Mouse (Mus musculus) ES-Bruce4 (cell line): ENCODE measurements around the gene 1700037C18Rik. TPM values are rescaled to one million over a fixed set of nuclear protein-coding genes. Genes with fewer than 3 reads are reported as not detected.
A peak's percentile ranks its signal among the peaks of the same experiment; 100 is the strongest.

Experiments
- H3K27ac ChIP-seq: 2 replicates; pipeline ENCODE4 v1.5.1; 2012; ENCODE audit warnings: low read length, inconsistent platforms; ENCODE audit not compliant: insufficient read depth
- H3K27me3 ChIP-seq: 2 replicates; pipeline ENCODE4 v1.6.1; 2012; ENCODE audit warnings: mild to moderate bottlenecking, low read length, inconsistent platforms; ENCODE audit not compliant: control insufficient read depth, poor library complexity, insufficient read depth, severe bottlenecking
- H3K36me3 ChIP-seq: 2 replicates; pipeline ENCODE4 v1.6.1; 2012; ENCODE audit warnings: inconsistent platforms, mild to moderate bottlenecking, low read length, moderate library complexity; ENCODE audit not compliant: control insufficient read depth, poor library complexity, insufficient read depth, severe bottlenecking
- H3K4me1 ChIP-seq: one replicate; pipeline ENCODE4 v1.8.1; 2011; ENCODE audit warnings: low read length; ENCODE audit not compliant: control insufficient read depth, insufficient read depth
- H3K4me3 ChIP-seq: 2 replicates; pipeline ENCODE4 v1.5.1; 2011; ENCODE audit warnings: low read depth, mild to moderate bottlenecking, low read length
- H3K9ac ChIP-seq: 2 replicates; pipeline ENCODE4 v1.6.1; 2012; ENCODE audit warnings: low read depth, mild to moderate bottlenecking, inconsistent platforms; ENCODE audit not compliant: poor library complexity, severe bottlenecking
- H3K9me3 ChIP-seq: replicated peaks from 2 replicates; pipeline ENCODE4 v1.6.1; 2012; ENCODE audit warnings: mild to moderate bottlenecking, low read length, inconsistent platforms; ENCODE audit not compliant: control insufficient read depth, poor library complexity, insufficient read depth, severe bottlenecking
- CTCF ChIP-seq: IDR thresholded peaks from one replicate; pipeline ENCODE4 v1.8.1; 2011; ENCODE audit warnings: low read depth, low read length
- EP300 ChIP-seq: IDR thresholded peaks from 2 replicates; pipeline ENCODE4 v1.6.1; 2011; ENCODE audit warnings: low read depth, low read length; ENCODE audit not compliant: insufficient read depth
- POLR2A ChIP-seq: IDR thresholded peaks from one replicate; pipeline ENCODE4 v1.8.1; 2011; ENCODE audit warnings: low read length; ENCODE audit not compliant: insufficient read depth
- polyA plus RNA-seq: library from polyadenylated mRNA; stranded (reverse); fragments of >200 nt; gene quantifications from 2 replicates; pipeline ENCODE4 v1.2.4, GENCODE M21; 2011; ENCODE audit warnings: low read depth; ENCODE audit not compliant: missing spikeins, insufficient read depth, insufficient read length

Gene 1700037C18Rik
- polyA plus RNA-seq, 1 experiment: 2.7 TPM

DNA sequence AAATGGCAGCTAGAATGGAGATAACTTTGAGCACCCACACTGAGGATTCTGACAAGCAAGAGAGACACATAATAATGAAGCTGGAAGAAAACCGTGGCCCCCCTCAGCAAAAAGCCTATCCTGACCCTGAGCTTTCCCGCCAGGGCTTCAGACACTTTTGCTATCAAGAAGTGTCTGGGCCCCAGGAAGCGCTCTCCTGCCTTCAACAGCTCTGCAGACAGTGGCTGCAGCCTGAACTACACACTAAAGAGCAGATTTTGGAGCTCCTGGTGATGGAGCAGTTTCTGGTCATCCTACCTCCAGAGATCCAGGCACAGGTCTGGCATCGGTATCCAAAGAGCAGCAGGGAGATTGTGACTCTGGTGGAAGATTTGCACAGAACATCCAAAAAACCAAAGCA is 60.6 kb downstream of the 1700037C18Rik start:
- Histone ChIP-seq H3K9ac (no peak overlapping the region), H3K9me3 (no peaks in the 10 kb centered on the region), H3K27me3 (no peaks in the 10 kb centered on the region), H3K4me3 (no peak overlapping the region), H3K27ac (no peak overlapping the region), H3K4me1 (peaks cover 4% of the 10 kb centered on the region), H3K36me3 (no peaks in the 10 kb centered on the region)
- TF ChIP-seq EP300 (no peak), CTCF (no peak), POLR2A (no peak)

GRCm38 (mm10) chr16:3846711-3847518 is 61.6 kb downstream of the 1700037C18Rik start, which contains the start of gene Zfp174:
TSS of gene Zfp174 (plus strand) at chr16:3847268.
- peak within 1 kb of the TSS; percentile 76 for H3K4me3 ChIP-seq
- TF ChIP-seq EP300: no peak
- no peak for TF ChIP-seq CTCF
- TF ChIP-seq POLR2A: peak; percentile 45
- H3K36me3 ChIP-seq: no peaks in the 10 kb centered on the region
- H3K27ac ChIP-seq: no peak within 1 kb of the TSS
- no peaks in the 10 kb centered on the region for H3K9me3 ChIP-seq
- H3K9ac ChIP-seq: peak within 1 kb of the TSS; percentile 34
- peaks cover 4% of the 10 kb centered on the region for H3K4me1 ChIP-seq
- no peaks in the 10 kb centered on the region for H3K27me3 ChIP-seq

Other genes with a start within 250 kb of the 1700037C18Rik start
- not detected in 2 replicates for gene Mefv, start 190.6 kb downstream of the 1700037C18Rik start, polyA plus RNA-seq
- gene Zfp263, start 164.6 kb downstream of the 1700037C18Rik start, polyA plus RNA-seq: 25.2 and 25.6 TPM in 2 replicates
- not detected in 2 replicates for gene Olfr15, start 77.8 kb downstream of the 1700037C18Rik start, polyA plus RNA-seq
- gene Zfp174, start 61.4 kb downstream of the 1700037C18Rik start, polyA plus RNA-seq: 1.4 and 1.6 TPM in 2 replicates
- gene Naa60, start 36.3 kb downstream of the 1700037C18Rik start, polyA plus RNA-seq: 37.2 and 41.4 TPM in 2 replicates
- gene Zfp597, start 24.1 kb downstream of the 1700037C18Rik start, polyA plus RNA-seq: 6.4 and 6.9 TPM in 2 replicates
- not detected in 2 replicates for gene Gm20695, start 24.0 kb downstream of the 1700037C18Rik start, polyA plus RNA-seq
- 17.3 and 18.4 TPM in 2 replicates for gene Cluap1, start 112 bp upstream of the 1700037C18Rik start, polyA plus RNA-seq
- 0.49 and 0.84 TPM in 2 replicates for gene Nlrc3, start 67.9 kb upstream of the 1700037C18Rik start, polyA plus RNA-seq
- 33.5 and 39.5 TPM in 2 replicates for gene Slx4, start 95.1 kb upstream of the 1700037C18Rik start, polyA plus RNA-seq
- gene Dnase1, start 128.3 kb upstream of the 1700037C18Rik start, polyA plus RNA-seq: not detected in 2 replicates
- 104 and 105 TPM in 2 replicates for gene Trap1, start 169.1 kb upstream of the 1700037C18Rik start, polyA plus RNA-seq